Mouse (Mus musculus): ENCODE measurements around the gene Ubl4a.
"Not testable (repeated sequence)": the region's sequence is repeated elsewhere in the genome, so short reads cannot be mapped to it uniquely, and the experiment has no call there.

Ubl4a gene

DNA sequence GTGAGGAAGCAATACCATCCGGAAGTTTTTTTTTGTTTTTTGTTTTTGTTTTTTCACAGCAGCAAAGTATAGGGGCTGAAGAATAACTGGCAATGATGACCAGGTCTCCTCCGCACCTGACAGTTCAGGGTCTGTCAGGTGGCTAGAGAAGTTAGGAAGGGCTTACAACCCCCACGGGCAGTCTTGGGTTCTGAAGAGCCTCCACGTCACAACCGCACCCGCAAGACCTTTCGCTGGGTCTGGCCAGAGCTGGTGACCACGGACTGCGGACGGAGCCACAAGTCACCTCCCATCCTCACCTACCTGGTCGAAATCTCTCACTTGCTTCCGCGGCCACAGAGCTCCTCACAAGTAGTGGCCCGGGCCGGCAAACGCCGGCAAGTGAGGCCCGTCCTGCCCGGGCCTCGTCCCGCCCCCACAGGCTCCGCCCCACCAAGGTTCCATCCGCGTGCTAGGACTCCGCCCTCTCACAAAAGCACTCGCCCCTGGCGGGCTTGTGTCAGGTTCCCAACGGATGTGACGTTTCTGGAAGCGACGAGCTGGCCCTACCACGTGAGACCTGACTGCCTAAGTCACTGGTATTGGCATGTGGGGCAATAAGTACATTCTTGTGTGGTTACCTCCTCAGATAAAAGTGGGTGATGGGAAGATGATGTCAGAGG, at the start of gene Ubl4a, which contains the start of gene Slc10a3:
Gene Ubl4a, minus strand, starts transcription at position 331 of the 662 bp plus-strand sequence.
Gene Slc10a3, minus strand, starts transcription at position 462 of the 662 bp plus-strand sequence.
- DNase-seq (ENCODE audit: low spot score), result peak; percentile 82

GRCm38 (mm10) chrX:74413377-74413776, 40.4 kb upstream of the Ubl4a start:
- DNase-seq (ENCODE audit: low spot score), result peak; percentile 73

DNA sequence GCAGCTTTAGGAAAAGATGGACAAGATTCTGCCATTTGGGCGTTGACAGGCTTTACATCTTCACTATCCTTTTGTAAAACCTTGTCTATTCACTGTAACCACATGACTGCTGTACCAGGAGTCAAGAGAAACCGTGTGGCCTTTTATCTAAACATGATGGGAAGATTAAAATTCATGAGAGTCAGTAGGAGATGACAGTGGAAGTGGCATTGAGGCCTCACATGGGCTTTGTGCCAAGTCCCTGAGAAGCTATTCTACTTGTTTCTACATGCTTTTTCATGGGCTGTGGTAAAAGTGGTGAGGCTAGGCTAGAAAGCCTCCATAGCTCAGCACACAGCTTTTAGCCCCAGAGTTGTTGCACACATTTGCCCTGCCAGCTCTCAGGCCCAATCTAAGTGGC, 35.3 kb upstream of the Ubl4a start:
- DNase-seq (ENCODE audit: low spot score), result no peak

DNA sequence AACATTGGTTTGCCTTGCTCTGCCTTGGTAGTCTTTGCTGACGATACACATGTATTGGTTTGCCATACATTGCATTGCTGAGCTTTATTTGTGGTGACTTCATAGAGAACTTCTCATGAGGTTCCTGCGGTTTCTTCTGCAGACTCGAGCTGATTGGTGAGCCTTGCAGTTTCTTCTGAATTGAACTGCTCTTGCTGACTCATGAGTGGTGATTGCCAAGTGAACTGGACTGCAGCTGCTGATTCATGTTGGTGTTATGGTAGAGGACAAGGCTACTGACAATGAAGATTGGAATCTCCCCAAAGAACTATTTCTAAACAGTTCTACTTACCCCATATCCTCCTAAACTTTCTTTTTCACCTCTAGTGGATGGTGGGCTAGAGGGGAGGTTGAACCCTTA, 27.1 kb upstream of the Ubl4a start:
- no peak for DNase-seq (ENCODE audit: low spot score)

DNA sequence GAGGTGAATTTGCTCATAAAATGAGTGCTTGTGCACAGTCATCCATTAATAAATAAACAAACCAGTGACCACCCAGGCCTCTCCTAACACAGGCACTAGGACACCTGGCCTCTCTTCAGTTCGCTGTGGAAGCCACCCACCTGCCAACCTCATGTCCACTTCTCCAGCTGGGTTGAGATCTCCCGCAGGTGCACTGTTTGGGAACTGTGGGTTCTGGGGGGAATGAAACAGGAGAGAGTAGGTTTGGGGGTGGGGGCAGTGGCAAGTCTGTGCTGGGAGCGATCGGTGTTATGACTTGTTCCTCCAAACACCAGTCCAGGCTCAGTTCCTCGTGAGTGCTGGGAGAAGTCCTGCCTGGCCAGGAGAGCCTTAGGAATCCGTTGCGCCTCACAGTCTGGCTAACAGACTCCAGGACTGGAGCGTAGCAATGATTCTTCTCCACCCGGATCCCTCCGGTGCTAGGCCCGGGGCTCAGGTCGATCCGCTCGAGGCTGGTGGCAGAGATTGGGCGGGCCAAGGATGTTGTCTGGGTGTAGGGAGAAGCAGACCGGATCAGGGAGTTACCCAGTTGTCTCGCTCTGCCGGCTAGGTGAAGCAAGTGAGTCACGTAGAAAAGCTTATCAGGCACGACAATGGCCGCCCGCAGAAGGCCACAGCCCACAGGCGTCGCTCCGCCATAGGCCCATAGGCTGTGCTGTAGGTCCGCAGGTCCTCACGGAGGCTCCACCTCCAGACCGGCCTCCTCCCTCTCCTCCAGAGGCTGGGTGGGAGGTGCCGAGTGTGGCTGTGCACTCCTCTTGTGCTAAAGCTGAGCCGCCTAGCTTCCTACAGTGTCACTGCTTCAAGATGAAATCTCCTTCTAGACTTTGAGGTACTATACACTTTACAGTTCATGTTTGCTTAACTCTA, 19.8 kb upstream of the Ubl4a start, which contains the start of the genes Fam3a and Ikbkg:
Gene Fam3a, minus strand, starts transcription at position 738 of the 909 bp plus-strand sequence.
Gene Ikbkg, plus strand, starts transcription at position 756 of the 909 bp plus-strand sequence.
- peak; percentile 79 for DNase-seq (ENCODE audit: low spot score)

DNA sequence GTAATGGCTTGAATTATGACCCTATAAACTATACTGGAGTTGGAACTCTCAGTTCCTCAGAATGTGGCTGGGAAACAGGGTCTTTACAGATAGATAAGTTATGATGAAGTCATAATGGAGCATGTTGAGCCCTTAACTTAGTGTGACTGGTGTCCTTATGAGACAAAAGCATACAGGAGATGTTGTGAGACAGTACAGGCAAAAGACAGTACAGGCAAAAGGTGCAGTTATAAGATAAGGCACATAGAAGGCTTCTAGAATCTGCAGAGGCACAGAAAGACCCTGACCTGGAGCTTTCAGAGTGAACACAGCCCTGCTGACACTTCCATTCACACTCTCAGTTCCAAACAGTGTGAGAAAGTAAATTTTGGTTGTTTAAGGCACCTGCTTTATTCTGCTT, 15.1 kb upstream of the Ubl4a start:
- DNase-seq (ENCODE audit: low spot score), result no peak

- no peak for DNase-seq (ENCODE audit: low spot score)
Observed at GRCm38 (mm10) chrX:74384451-74384850, 11.4 kb upstream of the Ubl4a start.

- DNase-seq (ENCODE audit: low spot score), result peak; percentile 49
Observed at GRCm38 (mm10) chrX:74368209-74368909, 4.7 kb downstream of the Ubl4a start.

GRCm38 (mm10) chrX:74367512-74367911, 5.5 kb downstream of the Ubl4a start:
- DNase-seq (ENCODE audit: low spot score), result no peak

- no peak for DNase-seq (ENCODE audit: low spot score)
Observed at GRCm38 (mm10) chrX:74359171-74359570, 13.8 kb downstream of the Ubl4a start.

DNA sequence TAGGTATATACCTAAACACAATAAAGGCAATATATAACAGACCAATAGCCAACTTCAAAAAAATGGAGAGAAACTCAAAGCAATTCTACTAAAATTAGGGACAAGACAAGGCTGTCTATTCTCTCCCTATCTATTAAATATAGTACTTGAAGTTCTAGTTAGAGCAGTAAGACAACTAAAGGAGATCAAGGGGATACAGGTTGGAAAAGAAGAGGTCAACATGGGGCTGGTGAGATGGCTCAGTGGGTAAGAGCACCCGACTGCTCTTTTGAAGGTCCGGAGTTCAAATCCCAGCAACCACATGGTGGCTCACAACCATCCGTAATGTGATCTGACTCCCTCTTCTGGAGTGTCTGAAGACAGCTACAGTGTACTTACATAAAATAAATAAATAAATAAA, 15.9 kb downstream of the Ubl4a start:
- DNase-seq (ENCODE audit: low spot score), result not testable (repeated sequence)

DNA sequence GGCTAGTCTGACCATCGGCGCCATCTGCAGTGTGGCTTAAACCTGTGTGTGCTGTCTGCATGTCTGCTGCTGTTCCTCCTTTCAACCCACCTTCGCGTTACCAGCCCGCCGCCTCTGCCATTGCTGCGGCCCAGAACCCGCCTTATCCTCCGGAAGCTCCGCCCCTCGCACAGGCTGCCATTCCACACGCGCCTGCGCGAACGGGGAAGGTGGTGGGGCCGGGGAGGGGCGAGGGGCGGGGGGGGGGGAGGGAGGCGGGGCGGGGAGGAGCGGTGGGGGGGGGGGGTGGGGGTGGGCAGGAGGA, 19.6 kb downstream of the Ubl4a start, which contains the start of gene Lage3:
Gene Lage3, minus strand, starts transcription at position 152 of the 304 bp plus-strand sequence.
- peak; percentile 78 for DNase-seq (ENCODE audit: low spot score)

DNA sequence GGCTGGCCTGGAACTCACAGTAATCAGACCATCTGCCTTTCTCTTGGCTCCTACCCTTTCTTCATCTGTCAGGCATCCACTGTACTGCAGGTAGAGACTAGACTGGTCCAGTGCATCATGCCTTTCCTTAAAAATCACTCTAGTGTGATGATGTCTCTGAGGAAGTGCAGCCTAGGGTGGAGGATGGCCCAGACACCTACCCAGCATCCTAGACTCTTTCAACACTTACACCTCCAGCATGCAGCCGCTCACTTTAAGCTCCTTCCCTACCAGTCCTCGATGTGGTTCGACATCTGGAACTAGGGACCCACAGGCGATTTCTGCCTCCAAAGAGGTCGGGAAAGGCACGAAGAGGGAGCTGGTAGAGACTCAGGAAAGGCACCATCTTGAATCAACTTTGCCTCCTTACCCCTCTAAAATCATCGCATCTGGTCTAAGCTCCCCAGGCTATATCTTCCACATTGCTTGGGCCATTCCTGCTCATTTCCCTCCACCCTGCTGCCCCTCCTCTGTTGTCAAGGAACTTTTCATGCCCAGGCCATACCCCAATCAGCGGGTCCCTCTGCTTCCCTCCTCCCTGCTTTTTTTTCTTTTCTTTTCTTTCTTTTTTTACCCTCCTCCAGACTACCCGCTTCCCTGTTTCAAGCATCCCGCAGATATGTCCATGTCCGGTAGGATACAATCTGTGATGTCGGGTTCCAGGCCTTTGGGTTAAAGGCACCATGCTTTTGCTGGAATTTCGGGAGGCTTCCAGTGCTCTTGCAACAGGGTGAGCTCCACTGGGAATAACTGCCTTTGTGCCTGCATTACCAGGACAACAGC, 20.2 kb downstream of the Ubl4a start:
- no peak for DNase-seq (ENCODE audit: low spot score)

GRCm38 (mm10) chrX:74330166-74330930, 42.7 kb downstream of the Ubl4a start:
- DNase-seq (ENCODE audit: low spot score), result no peak

DNA sequence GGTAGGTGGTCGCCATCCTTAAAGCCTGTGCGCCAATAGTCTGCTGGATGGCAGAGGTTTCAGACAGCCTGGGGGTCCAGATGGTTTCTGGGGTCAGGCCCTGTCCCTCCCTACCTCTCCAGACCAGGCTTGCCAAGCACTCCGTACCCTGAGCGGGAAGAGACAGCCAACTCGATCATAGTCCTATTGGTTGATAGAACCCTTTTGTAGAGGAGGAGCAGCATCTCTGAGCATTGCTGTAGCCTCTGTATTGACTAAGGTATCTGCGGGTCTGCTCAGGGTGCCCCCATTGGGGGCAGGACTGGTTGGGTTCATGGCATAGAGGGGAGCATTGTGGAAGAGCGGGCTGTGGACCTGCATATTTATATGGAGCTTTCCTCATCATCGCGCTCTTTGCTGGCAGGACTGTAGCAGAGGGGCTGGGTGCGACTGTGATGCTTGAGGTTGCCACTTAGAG, 43.8 kb downstream of the Ubl4a start:
- DNase-seq (ENCODE audit: low spot score), result no peak

DNA sequence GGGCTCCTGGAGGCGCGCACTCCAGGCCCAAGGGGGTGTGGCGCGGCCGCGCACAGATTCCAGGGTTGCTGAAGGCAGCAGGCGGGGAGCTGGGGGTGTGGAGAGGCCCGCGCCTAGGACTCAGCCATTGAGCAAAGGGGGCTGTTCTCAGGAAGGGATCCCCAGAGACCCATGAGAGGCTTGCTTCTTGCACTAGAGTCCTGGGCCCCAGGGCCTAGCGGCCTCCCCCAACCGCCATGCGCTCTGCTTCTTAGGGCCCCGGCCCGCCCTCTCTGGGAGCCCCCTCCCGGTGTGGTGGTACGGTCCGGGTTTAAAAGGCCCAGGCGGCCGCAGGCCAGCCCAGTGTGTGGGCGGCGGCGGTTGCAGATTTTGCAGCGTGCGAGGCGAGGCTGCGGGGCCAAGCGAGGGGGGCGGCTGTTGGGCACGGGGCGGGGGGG, 44.3 kb downstream of the Ubl4a start, which contains the start of gene Plxna3:
Gene Plxna3, plus strand, starts transcription at position 342 of the 437 bp plus-strand sequence.
- peak; percentile 54 for DNase-seq (ENCODE audit: low spot score)

Measured in layer of hippocampus, adult 11-12 months (tissue).